Mouse (Mus musculus): Measurements from ENCODE around the gene Qtrt1. TPM values are rescaled to one million over a fixed set of nuclear protein-coding genes. Genes with fewer than 3 reads are reported as not detected.

Qtrt1 gene
- polyA plus RNA-seq (2021; fragmentation: Nextera tagmentation): 17.3 and 20.9 TPM in 2 replicates
- long read RNA-seq, experiment 1, transcript Qtrt1-201 (10 exons, 1,316 nt): major isoform, 33 of 67 reads
- long read RNA-seq, experiment 1, partial matches to known transcripts: 5 of 67 reads
- long read RNA-seq, experiment 1, other reads (novel, unspliced or antisense): 29 of 67 reads
- long read RNA-seq, experiment 2, transcript Qtrt1-201 (10 exons, 1,316 nt): major isoform, 13 of 24 reads
- long read RNA-seq, experiment 2, partial matches to known transcripts: 2 of 24 reads
- long read RNA-seq, experiment 2, other reads (novel, unspliced or antisense): 9 of 24 reads

DNA sequence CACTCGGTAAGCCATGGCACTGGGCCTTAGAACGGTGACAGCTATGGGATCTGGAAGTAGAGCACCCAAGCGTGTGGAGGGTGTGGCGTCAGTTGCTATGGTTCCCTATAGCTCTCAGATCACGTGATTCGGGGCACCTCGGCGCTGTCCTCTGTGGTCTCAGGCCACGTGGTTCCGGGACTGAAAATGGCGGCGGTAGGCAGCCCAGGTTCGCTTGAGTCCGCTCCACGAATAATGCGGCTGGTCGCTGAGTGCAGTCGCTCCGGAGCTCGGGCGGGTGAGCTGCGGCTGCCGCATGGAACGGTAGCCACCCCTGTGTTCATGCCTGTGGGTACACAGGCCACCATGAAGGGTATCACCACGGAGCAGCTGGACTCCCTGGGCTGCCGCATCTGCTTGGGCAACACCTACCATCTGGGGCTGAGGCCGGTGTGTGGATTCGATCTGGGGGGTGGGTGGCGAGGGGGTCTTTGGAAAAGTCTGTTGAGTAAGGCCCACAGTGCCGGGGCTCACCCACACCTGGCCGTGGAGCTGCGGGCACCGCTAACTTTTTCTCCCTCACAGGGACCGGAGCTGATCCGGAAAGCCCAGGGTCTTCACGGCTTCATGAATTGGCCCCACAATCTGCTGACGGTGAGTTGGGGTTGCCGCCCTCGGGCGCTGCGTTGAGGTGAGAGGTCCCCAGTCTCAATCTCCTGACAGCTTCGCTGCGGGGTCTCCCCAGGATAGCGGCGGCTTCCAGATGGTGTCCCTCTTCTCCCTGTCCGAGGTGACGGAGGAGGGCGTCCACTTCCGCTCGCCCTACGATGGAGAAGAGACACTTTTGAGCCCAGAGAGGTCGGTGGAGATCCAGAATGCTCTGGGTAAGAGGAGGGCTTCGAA lies at the start of gene Qtrt1:
Gene Qtrt1 (plus strand): TSS at position 169 of the 882 bp plus-strand sequence.

DNA sequence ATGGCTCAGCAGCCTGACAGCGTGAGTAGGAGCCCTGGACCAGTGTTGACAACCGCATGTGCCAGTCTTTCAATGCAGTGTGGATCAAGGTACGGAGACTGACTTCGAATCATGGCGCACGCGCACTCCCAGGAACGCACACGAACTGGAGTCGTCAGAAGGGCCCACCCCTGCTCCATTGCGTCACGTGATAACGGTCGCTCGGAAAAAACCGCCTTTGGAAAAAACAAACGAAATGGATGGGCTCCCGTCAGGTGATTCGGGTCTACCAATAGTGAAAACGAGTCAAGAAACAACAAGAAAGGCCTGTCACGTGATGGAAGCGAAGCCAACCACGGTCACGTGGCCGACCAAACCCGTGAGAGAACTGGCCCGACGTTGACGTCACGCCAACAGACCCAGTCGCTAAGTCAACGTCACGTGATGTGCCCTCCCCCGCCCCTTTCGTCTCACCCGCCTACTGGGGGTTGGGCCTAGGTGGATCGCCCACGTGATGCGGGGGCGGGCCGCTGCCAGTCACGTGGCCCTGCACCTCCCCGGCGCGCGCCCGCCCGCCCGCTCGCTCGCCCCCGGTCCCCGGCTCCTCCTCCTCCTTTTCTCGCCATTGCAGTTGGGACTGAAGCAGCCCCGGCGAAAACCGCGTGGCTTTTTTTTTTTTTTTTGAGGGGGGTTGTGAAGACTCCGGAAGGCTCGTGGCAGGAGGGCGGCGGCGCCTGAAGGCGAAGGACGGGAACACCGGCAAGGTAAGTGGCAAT lies 44.1 kb upstream of the Qtrt1 start, which contains the start of gene Ilf3:
Gene Ilf3 (plus strand): TSS at position 515 of the 755 bp plus-strand sequence.

GRCm38 (mm10) chr9:21424631-21425555 lies 13.3 kb downstream of the Qtrt1 start, which contains the start of gene Dnm2:
Gene Dnm2 (plus strand): TSS chr9:21424908.

Other genes with a start within 250 kb of the Qtrt1 start
- gene Pde4a, start 246.1 kb upstream of the Qtrt1 start, polyA plus RNA-seq (2021; fragmentation: Nextera tagmentation): 29.6 and 36.5 TPM in 2 replicates
- 53.0 and 60.6 TPM in 2 replicates for gene Keap1, start 172.5 kb upstream of the Qtrt1 start, polyA plus RNA-seq (2021; fragmentation: Nextera tagmentation)
- 18.4 and 20.5 TPM in 2 replicates for gene S1pr5, start 163.4 kb upstream of the Qtrt1 start, polyA plus RNA-seq (2021; fragmentation: Nextera tagmentation)
- gene Atg4d, start 146.5 kb upstream of the Qtrt1 start, polyA plus RNA-seq (2021; fragmentation: Nextera tagmentation): 44.5 and 53.2 TPM in 2 replicates
- 3.8 and 3.9 TPM in 2 replicates for gene Kri1, start 123.9 kb upstream of the Qtrt1 start, polyA plus RNA-seq (2021; fragmentation: Nextera tagmentation)
- gene Cdkn2d, start 120.4 kb upstream of the Qtrt1 start, polyA plus RNA-seq (2021; fragmentation: Nextera tagmentation): 98.5 and 119 TPM in 2 replicates
- 1.2 and 1.5 TPM in 2 replicates for gene Ap1m2, start 99.5 kb upstream of the Qtrt1 start, polyA plus RNA-seq (2021; fragmentation: Nextera tagmentation)
- 15.7 and 18.2 TPM in 2 replicates for gene Slc44a2, start 91.1 kb upstream of the Qtrt1 start, polyA plus RNA-seq (2021; fragmentation: Nextera tagmentation)
- gene Ilf3, start 44.0 kb upstream of the Qtrt1 start, polyA plus RNA-seq (2021; fragmentation: Nextera tagmentation): 102 and 148 TPM in 2 replicates
- 19.6 and 22.0 TPM in 2 replicates for gene Dnm2, start 13.1 kb downstream of the Qtrt1 start, polyA plus RNA-seq (2021; fragmentation: Nextera tagmentation)
- 32.1 and 32.7 TPM in 2 replicates for gene Tmed1, start 98.4 kb downstream of the Qtrt1 start, polyA plus RNA-seq (2021; fragmentation: Nextera tagmentation)
- 0.40 and 0.46 TPM in 2 replicates for gene AB124611, start 114.3 kb downstream of the Qtrt1 start, polyA plus RNA-seq (2021; fragmentation: Nextera tagmentation)
- gene Carm1, start 135.1 kb downstream of the Qtrt1 start, polyA plus RNA-seq (2021; fragmentation: Nextera tagmentation): 7.5 and 8.3 TPM in 2 replicates
- gene Timm29, start 180.9 kb downstream of the Qtrt1 start, polyA plus RNA-seq (2021; fragmentation: Nextera tagmentation): 24.4 and 31.1 TPM in 2 replicates
- gene Yipf2, start 181.0 kb downstream of the Qtrt1 start, polyA plus RNA-seq (2021; fragmentation: Nextera tagmentation): 15.4 and 21.2 TPM in 2 replicates
- gene Smarca4, start 204.3 kb downstream of the Qtrt1 start, polyA plus RNA-seq (2021; fragmentation: Nextera tagmentation): 26.0 and 26.4 TPM in 2 replicates

Data from left cerebral cortex, adult 6 months (tissue).